Mouse (Mus musculus) forebrain, embryonic 15.5 days (tissue): ENCODE measurements at regions not wholly inside any gene's neighbourhood (a gene's known extent, or its start where the extent isn't known, plus 50 kb on each side); places are given as distances from the start of the nearest gene placed in this dataset.
A peak's percentile ranks its signal among the peaks of the same experiment; 100 is the strongest.
"Not testable (repeated sequence)": the region's sequence is repeated elsewhere in the genome, so short reads cannot be mapped to it uniquely, and the experiment has no call there.

Experiments used
- ATAC-seq: fragments of 200-750 bp; cut with Nextera tagmentation; replicated peaks from 2 replicates; pipeline ENCODE4 v1.8.0; 2017; ENCODE audit warnings: mild to moderate bottlenecking, moderate TSS enrichment, moderate library complexity
- H3K27ac ChIP-seq: fragments of 300-500 bp; sonication (generic); replicated peaks from 2 replicates; pipeline ENCODE4 v1.5.1; 2015; ENCODE audit warnings: mild to moderate bottlenecking, inconsistent platforms
- H3K27me3 ChIP-seq: fragments of 300-500 bp; sonication (generic); 2 replicates; pipeline ENCODE4 v1.6.1; 2015; ENCODE audit warnings: inconsistent platforms
- H3K36me3 ChIP-seq: fragments of 300-500 bp; sonication (generic); 2 replicates; pipeline ENCODE4 v1.6.1; 2015; ENCODE audit warnings: mild to moderate bottlenecking, inconsistent platforms
- H3K4me1 ChIP-seq: fragments of 300-500 bp; sonication (generic); 2 replicates; pipeline ENCODE4 v1.6.1; 2015; ENCODE audit warnings: inconsistent platforms
- H3K4me2 ChIP-seq: fragments of 300-500 bp; sonication (generic); replicated peaks from 2 replicates; pipeline ENCODE4 v1.6.1; 2015; ENCODE audit warnings: mild to moderate bottlenecking, inconsistent platforms
- H3K4me3 ChIP-seq: fragments of 300-500 bp; sonication (generic); 2 replicates; pipeline ENCODE4 v1.5.1; 2015; ENCODE audit warnings: mild to moderate bottlenecking, inconsistent platforms
- H3K9ac ChIP-seq: fragments of 300-500 bp; sonication (generic); replicated peaks from 2 replicates; pipeline ENCODE4 v1.6.1; 2015; ENCODE audit warnings: mild to moderate bottlenecking, inconsistent platforms
- H3K9me3 ChIP-seq: fragments of 300-500 bp; sonication (generic); 2 replicates; pipeline ENCODE4 v1.6.1; 2016; ENCODE audit warnings: inconsistent platforms
- WGBS: fragments of 180-500 bp; shearing (Covaris S2); methylation state at CpG from one replicate; pipeline ENCODE4 v1.1.7; 2015; ENCODE audit warnings: mixed read lengths; 5-methylcytosine and 5-hydroxymethylcytosine counted together

DNA sequence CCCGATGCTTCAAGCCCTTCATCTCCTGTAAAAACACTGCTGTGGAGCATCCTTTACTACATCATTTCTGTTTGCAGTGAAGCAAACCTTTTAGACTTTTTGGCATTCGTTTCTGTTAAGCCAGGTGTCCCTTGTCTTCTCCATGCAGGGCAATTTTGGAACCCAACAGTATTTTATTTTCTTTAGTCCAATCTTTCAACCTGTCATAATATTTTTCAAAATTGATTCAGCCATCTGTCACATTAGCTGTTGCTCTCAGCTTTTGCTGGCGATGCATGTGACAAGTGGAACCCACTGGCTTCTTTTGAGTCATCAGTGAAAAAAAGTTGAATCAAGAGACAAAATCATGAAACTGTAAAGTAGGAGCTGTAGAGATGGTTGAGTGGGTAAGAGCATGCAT lies 317.9 kb upstream of the Col8a1 start:
- no peak overlapping the region for H3K27ac ChIP-seq
- WGBS = 63% methylated on average over 3 of the region's 3 CpGs
- H3K4me1 ChIP-seq = no peaks in the 10 kb centered on the region
- H3K4me2 ChIP-seq = no peak overlapping the region
- no peaks in the 10 kb centered on the region for H3K27me3 ChIP-seq
- no peaks in the 10 kb centered on the region for H3K36me3 ChIP-seq
- no peak overlapping the region for H3K4me3 ChIP-seq
- ATAC-seq = 0 out of 2 replicates have a peak, but pooled peaks have one; percentile 11
- H3K9ac ChIP-seq = no peak overlapping the region
- H3K9me3 ChIP-seq = no peaks in the 10 kb centered on the region

GRCm38 (mm10) chr16:58100351-58100750 lies 307.9 kb upstream of the Dcbld2 start:
- ATAC-seq = no peak
- no peaks in the 10 kb centered on the region for H3K9me3 ChIP-seq
- H3K4me3 ChIP-seq = no peak overlapping the region
- H3K27ac ChIP-seq = no peak overlapping the region
- H3K9ac ChIP-seq = no peak overlapping the region
- no peaks in the 10 kb centered on the region for H3K36me3 ChIP-seq
- 55% methylated on average over 4 of the region's 4 CpGs for WGBS
- H3K4me2 ChIP-seq = no peak overlapping the region
- no peaks in the 10 kb centered on the region for H3K4me1 ChIP-seq
- no peaks in the 10 kb centered on the region for H3K27me3 ChIP-seq

GRCm38 (mm10) chr16:58110452-58110851 lies 297.8 kb upstream of the Dcbld2 start:
- 77% methylated on average over 1 of the region's 1 CpGs for WGBS
- no peak overlapping the region for H3K27ac ChIP-seq
- ATAC-seq = no peak
- H3K36me3 ChIP-seq = no peaks in the 10 kb centered on the region
- no peak overlapping the region for H3K9ac ChIP-seq
- H3K9me3 ChIP-seq = no peaks in the 10 kb centered on the region
- H3K4me3 ChIP-seq = no peak overlapping the region
- H3K4me2 ChIP-seq = no peak overlapping the region
- no peaks in the 10 kb centered on the region for H3K27me3 ChIP-seq
- H3K4me1 ChIP-seq = no peaks in the 10 kb centered on the region

DNA sequence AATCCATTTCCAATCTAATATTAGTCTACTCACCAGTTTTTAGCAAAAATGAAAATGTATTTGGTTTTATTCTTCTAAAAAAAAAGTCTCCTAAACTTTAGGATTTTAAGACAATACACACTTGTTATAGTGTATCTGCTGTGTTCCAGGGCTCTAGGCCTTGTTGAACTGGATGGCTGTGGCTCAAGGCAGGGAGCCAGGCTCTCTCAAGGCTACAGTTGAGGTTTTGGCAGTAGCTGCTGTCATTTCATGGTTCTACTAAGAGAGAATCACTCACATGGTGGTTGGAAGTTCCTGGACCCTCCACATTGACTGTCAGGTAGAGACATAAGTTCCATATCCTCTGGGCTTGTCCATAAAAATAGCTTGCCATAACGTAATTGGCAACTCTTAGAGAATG lies 282.2 kb upstream of the Dcbld2 start:
- Histone ChIP-seq H3K4me3 (no peak overlapping the region), H3K4me2 (no peak overlapping the region), H3K4me1 (no peaks in the 10 kb centered on the region), H3K9ac (no peak overlapping the region), H3K36me3 (no peaks in the 10 kb centered on the region), H3K9me3 (no peaks in the 10 kb centered on the region), H3K27me3 (no peaks in the 10 kb centered on the region), H3K27ac (no peak overlapping the region)
- ATAC-seq = no peak
- 82% methylated on average over 1 of the region's 1 CpGs for WGBS

DNA sequence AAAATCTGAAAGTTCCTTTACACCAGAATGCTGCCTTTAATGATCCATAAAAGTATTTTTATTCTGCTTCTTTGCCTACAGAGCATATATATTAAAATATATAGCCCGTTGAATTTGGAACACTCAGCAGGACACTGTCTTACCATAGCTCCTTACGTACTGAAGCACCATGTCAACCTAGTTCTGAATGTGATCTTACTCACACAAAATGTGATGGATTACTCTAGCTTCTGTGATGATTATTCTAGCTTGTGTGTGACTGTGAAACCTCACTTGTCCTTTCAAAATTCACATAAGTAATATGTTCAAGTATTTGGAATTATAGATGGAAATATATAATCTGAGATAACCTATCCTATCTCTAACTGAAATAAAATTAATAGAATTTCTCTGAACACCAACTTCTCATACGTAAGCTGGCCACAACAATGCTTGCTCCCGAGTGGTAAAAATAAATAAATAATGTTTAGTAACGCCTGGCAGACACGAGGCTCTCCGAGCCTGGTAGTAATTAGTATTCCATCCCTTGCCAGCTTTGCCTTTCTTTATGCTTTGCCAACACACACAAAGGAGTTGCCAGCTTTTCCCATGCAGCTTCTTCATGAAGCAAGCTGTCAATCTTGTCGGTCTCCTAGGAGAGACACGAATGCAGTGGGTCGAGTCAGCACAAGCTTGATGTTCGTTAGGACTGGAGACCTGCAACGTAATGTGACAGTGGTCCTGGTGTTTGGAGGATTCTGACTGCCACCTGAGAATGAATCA lies 271.9 kb upstream of the Dcbld2 start:
- Histone ChIP-seq H3K9ac (no peak overlapping the region), H3K4me2 (peak overlapping the region; percentile 36), H3K27me3 (no peaks in the 10 kb centered on the region), H3K4me3 (peak overlapping the region; percentile 1; the same call in 1 of the 2 replicates), H3K9me3 (no peaks in the 10 kb centered on the region), H3K27ac (no peak overlapping the region), H3K36me3 (no peaks in the 10 kb centered on the region), H3K4me1 (peaks cover 13% of the 10 kb centered on the region)
- ATAC-seq = peak; percentile 97
- 18% methylated on average over 12 of the region's 12 CpGs for WGBS

GRCm38 (mm10) chr16:58136979-58137378 lies 271.3 kb upstream of the Dcbld2 start:
- ATAC-seq = peak; percentile 46
- peaks cover 13% of the 10 kb centered on the region for H3K4me1 ChIP-seq
- H3K4me3 ChIP-seq = peak overlapping the region; percentile 1; the same call in 1 of the 2 replicates
- H3K4me2 ChIP-seq = peak overlapping the region; percentile 36
- no peak overlapping the region for H3K9ac ChIP-seq
- H3K9me3 ChIP-seq = no peaks in the 10 kb centered on the region
- H3K27me3 ChIP-seq = no peaks in the 10 kb centered on the region
- no peak overlapping the region for H3K27ac ChIP-seq
- WGBS = 60% methylated on average over 7 of the region's 7 CpGs
- H3K36me3 ChIP-seq = no peaks in the 10 kb centered on the region

DNA sequence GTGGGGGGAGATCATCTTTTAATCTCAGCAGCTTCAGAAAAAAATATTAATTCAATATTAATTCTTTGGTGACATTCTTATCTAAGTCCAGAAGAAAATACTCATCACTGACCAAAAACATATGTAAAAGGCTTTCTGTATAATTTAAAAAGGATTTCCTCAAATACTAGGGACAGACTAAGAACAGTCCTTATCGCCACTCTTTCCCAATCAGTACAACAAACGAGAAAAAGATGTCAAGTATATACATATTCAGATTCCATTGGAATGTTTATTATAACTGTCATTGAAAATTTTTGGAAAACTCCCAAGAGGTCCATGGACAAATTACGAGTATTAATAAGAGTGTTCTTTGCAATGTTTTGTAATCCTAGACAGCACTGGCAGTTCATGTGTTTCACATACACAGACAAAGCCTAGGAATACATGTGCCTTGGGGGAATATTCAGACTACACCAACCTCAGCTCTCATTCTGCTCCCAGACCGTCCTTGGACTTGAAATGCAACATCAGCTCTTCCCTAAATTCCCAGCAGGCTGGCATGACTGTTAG lies 270.4 kb upstream of the Dcbld2 start:
- 75% methylated on average over 4 of the region's 4 CpGs for WGBS
- H3K27me3 ChIP-seq = no peaks in the 10 kb centered on the region
- no peaks in the 10 kb centered on the region for H3K36me3 ChIP-seq
- no peak overlapping the region for H3K4me2 ChIP-seq
- H3K4me1 ChIP-seq = peaks cover 13% of the 10 kb centered on the region
- H3K9ac ChIP-seq = no peak overlapping the region
- no peak overlapping the region for H3K4me3 ChIP-seq
- no peak for ATAC-seq
- H3K9me3 ChIP-seq = no peaks in the 10 kb centered on the region
- H3K27ac ChIP-seq = no peak overlapping the region

GRCm38 (mm10) chr16:58146479-58146878 lies 261.8 kb upstream of the Dcbld2 start:
- no peak overlapping the region for H3K4me3 ChIP-seq
- H3K27ac ChIP-seq = no peak overlapping the region
- no peaks in the 10 kb centered on the region for H3K4me1 ChIP-seq
- no peak for ATAC-seq
- no peaks in the 10 kb centered on the region for H3K27me3 ChIP-seq
- H3K4me2 ChIP-seq = no peak overlapping the region
- no peaks in the 10 kb centered on the region for H3K36me3 ChIP-seq
- no peaks in the 10 kb centered on the region for H3K9me3 ChIP-seq
- no peak overlapping the region for H3K9ac ChIP-seq
- 43% methylated on average over 6 of the region's 6 CpGs for WGBS

DNA sequence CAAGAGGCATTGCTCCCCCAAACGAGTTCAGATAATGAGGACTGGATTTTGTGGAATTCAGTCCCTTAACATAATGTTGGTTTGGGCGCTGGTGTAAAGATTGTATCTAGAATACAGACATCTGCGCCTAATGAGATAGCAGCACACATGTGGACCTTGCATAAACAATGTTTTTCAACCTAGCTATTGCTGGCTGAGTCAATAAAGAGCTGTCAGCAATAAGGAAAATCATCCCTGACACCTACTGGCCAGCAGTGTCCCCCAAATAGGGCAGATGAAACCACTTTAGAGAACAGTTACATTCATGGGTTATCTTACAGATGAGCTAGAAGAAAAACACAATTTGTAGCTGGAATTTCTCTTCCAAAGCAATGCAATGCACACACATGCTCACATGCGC lies 252.7 kb upstream of the Dcbld2 start:
- WGBS = 43% methylated on average over 4 of the region's 4 CpGs
- Histone ChIP-seq H3K4me1 (no peaks in the 10 kb centered on the region), H3K9me3 (no peaks in the 10 kb centered on the region), H3K9ac (no peak overlapping the region), H3K36me3 (no peaks in the 10 kb centered on the region), H3K4me3 (no peak overlapping the region), H3K4me2 (no peak overlapping the region), H3K27ac (no peak overlapping the region), H3K27me3 (no peaks in the 10 kb centered on the region)
- ATAC-seq = no peak

DNA sequence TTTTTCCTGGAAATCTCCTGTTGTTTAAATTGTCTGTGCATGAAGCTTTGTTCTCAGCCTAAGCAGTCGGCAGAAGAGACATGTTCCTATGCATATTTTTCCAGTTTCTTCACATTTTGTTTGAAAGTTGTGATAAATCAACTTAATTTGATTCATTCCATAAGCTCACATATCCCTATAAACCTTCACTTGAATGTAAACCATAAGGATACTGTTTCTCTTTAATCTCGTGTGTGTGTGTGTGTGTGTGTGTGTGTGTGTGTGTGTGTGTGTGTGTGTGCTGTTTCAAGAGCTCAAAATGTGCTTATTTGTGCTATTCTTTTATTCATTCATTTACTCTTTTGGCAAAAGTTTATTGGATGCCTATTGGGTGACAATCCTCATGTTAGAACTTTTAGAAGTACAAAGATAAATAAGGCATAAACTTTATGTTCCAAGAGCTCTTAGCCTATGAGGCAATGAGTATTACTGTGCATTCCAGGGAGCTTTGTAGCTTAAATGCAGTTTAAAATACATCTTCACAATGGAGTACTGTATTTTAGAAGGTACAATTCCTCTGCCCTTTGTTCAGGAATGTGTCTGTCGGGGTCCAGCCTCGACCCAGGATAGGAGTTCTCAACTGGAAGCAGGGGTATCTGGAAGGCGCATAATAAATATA lies 229.4 kb upstream of the Dcbld2 start:
- H3K27me3 ChIP-seq = no peaks in the 10 kb centered on the region
- no peak overlapping the region for H3K4me2 ChIP-seq
- no peaks in the 10 kb centered on the region for H3K4me1 ChIP-seq
- no peaks in the 10 kb centered on the region for H3K9me3 ChIP-seq
- H3K9ac ChIP-seq = no peak overlapping the region
- H3K36me3 ChIP-seq = no peaks in the 10 kb centered on the region
- no peak for ATAC-seq
- H3K27ac ChIP-seq = no peak overlapping the region
- no peak overlapping the region for H3K4me3 ChIP-seq
- 77% methylated on average over 5 of the region's 5 CpGs for WGBS

DNA sequence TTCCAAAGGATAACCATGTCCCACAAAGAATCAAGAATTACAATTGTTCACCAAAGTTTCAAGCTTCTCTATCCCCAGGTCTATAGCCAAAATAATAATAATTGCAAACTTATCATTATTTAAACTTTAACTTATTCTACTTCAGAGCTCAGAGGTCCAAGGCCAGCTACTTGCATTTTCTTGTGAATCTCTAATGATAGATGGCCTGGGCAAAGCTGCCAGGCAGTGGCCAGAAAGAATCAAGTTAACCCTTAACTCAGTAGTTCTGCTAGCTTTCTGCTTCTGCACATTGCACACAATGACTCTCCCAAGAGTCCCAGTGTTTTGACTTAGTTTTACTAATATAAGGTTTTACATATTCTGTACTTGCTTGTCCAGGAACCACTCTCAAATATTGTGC lies 228.3 kb upstream of the Dcbld2 start:
- H3K9me3 ChIP-seq, ATAC-seq, H3K27me3 ChIP-seq, H3K27ac ChIP-seq, H3K36me3 ChIP-seq, H3K4me3 ChIP-seq, H3K4me1 ChIP-seq, H3K9ac ChIP-seq, H3K4me2 ChIP-seq: not testable (repeated sequence)

DNA sequence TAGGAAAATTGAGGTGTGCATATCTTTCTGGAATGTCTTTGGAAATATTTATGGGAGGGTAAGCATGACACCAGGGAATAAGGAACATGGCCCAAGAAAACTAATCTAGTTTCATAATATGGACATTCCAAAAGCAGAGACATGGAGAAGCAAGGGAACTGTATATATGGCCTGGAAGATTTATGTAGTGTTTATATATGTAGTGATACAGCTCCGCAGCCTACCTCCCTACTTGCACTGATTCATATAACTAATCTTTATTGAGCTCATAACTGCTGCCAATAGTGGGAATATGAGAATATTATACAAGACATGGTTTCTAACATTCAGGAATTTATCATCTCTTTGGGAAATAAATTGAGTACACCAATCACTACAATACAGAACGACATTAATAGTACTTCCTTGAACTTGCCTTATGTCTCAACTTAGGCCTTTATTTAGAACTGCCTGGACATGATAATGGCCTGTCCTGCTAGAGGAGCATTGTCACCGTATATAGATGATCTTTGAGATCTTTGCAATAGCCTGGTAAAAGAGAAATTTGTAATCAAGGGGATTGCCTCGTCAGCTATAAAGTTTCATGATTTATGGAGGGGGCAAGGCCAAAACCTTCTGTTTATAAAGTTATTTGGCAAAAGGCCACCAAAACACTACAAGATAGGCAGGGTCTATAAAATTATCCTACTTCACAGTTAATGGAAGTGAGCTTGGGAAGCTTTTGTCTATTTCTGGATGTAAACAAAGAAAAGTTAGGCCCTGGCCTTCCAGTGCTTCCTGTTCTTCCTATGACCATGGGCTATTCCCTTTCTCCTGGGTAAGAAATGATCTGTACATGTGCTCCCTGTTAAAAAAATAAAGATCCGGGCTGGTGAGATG lies 213.4 kb upstream of the Dcbld2 start:
- ATAC-seq = no peak
- no peak overlapping the region for H3K9ac ChIP-seq
- H3K36me3 ChIP-seq = no peaks in the 10 kb centered on the region
- 91% methylated on average over 5 of the region's 5 CpGs for WGBS
- H3K4me3 ChIP-seq = no peak overlapping the region
- no peaks in the 10 kb centered on the region for H3K27me3 ChIP-seq
- no peaks in the 10 kb centered on the region for H3K9me3 ChIP-seq
- no peaks in the 10 kb centered on the region for H3K4me1 ChIP-seq
- H3K4me2 ChIP-seq = no peak overlapping the region
- no peak overlapping the region for H3K27ac ChIP-seq
